Mouse (Mus musculus): ENCODE results near the gene Scgb1a1. TPM values are rescaled to one million over a fixed set of nuclear protein-coding genes. Genes with fewer than 3 reads are reported as not detected.
"Not testable (repeated sequence)": the region's sequence is repeated elsewhere in the genome, so short reads cannot be mapped to it uniquely, and the experiment has no call there.

Gene Scgb1a1
- polyA plus RNA-seq (2016; fragmentation: Nextera tagmentation; extraction: Ambion mirVana): not detected in 2 replicates

GRCm38 (mm10) chr19:9087821-9088220 lies at the start of gene Scgb1a1:
TSS of gene Scgb1a1 (minus strand) at chr19:9087958.
- 80% methylated on average over 4 of the region's 4 CpGs for WGBS
- DNase-seq (ENCODE audit: low spot score): no peak
- Histone ChIP-seq H3K4me3 (no peak within 1 kb of the TSS), H3K4me1 (peaks cover 4% of the 10 kb centered on the region), H3K9me3 (replicated peaks) (no peaks in the 10 kb centered on the region), H3K27me3 (ENCODE audit: low read depth, poor library complexity, severe bottlenecking) (peaks cover 5% of the 10 kb centered on the region; the same call in 1 of the 2 replicates), H3K27ac (replicated peaks) (no peak within 1 kb of the TSS), H3K36me3 (no peaks in the 10 kb centered on the region)

GRCm38 (mm10) chr19:9137159-9137558 lies 49.4 kb upstream of the Scgb1a1 start:
- 88% methylated on average over 1 of the region's 1 CpGs for WGBS
- Histone ChIP-seq H3K27ac (replicated peaks) (no peak overlapping the region), H3K27me3 (ENCODE audit: low read depth, poor library complexity, severe bottlenecking) (no peaks in the 10 kb centered on the region), H3K4me1 (peaks cover 25% of the 10 kb centered on the region), H3K4me3 (no peak overlapping the region), H3K36me3 (peaks cover 6% of the 10 kb centered on the region; the same call in 1 of the 2 replicates), H3K9me3 (replicated peaks) (no peaks in the 10 kb centered on the region)
- DNase-seq (ENCODE audit: low spot score): no peak

GRCm38 (mm10) chr19:9135512-9136331 lies 48.0 kb upstream of the Scgb1a1 start, which contains the start of gene Asrgl1:
TSS of gene Asrgl1 (minus strand) at chr19:9135636.
- H3K4me1 ChIP-seq: peaks cover 25% of the 10 kb centered on the region
- 12% methylated on average over 31 of the region's 31 CpGs for WGBS

GRCm38 (mm10) chr19:9134746-9135511 lies 47.2 kb upstream of the Scgb1a1 start:
- Histone ChIP-seq H3K27me3 (ENCODE audit: low read depth, poor library complexity, severe bottlenecking) (no peaks in the 10 kb centered on the region), H3K4me3 (peak overlapping the region; percentile 81), H3K27ac (replicated peaks) (peak overlapping the region; percentile 86), H3K9me3 (replicated peaks) (no peaks in the 10 kb centered on the region), H3K36me3 (peaks cover 6% of the 10 kb centered on the region; the same call in 1 of the 2 replicates), H3K4me1 (peaks cover 25% of the 10 kb centered on the region)
- DNase-seq (ENCODE audit: low spot score): peak; percentile 45
- 2% methylated on average over 37 of the region's 37 CpGs for WGBS

More at GRCm38 (mm10) chr19:9135512-9136331, 48.0 kb upstream of the Scgb1a1 start, which contains the start of gene Asrgl1:
- H3K36me3 ChIP-seq: peaks cover 6% of the 10 kb centered on the region; the same call in 1 of the 2 replicates
- H3K4me3 ChIP-seq: peak within 1 kb of the TSS; percentile 81
- no peaks in the 10 kb centered on the region for H3K9me3 ChIP-seq (replicated peaks)
- peak; percentile 91 for DNase-seq (ENCODE audit: low spot score)
- peak within 1 kb of the TSS; percentile 86 for H3K27ac ChIP-seq (replicated peaks)
- no peaks in the 10 kb centered on the region for H3K27me3 ChIP-seq (ENCODE audit: low read depth, poor library complexity, severe bottlenecking)

- H3K27me3 ChIP-seq (ENCODE audit: low read depth, poor library complexity, severe bottlenecking): no peaks in the 10 kb centered on the region
- H3K9me3 ChIP-seq (replicated peaks): no peaks in the 10 kb centered on the region
- no peak for DNase-seq (ENCODE audit: low spot score)
These were observed 42.2 kb upstream of the Scgb1a1 start for GRCm38 (mm10) chr19:9129996-9130395.

GRCm38 (mm10) chr19:9128499-9129194 lies 40.9 kb upstream of the Scgb1a1 start:
- Histone ChIP-seq H3K4me1 (peaks cover 8% of the 10 kb centered on the region; the same call in 1 of the 2 replicates), H3K27ac (replicated peaks) (no peak overlapping the region), H3K9me3 (replicated peaks) (0 out of 2 replicates have a peak, but pooled peaks cover 3% of the 10 kb centered on the region), H3K27me3 (ENCODE audit: low read depth, poor library complexity, severe bottlenecking) (no peaks in the 10 kb centered on the region), H3K36me3 (peaks cover 20% of the 10 kb centered on the region), H3K4me3 (no peak overlapping the region)
- DNase-seq (ENCODE audit: low spot score): peak; percentile 9
- 94% methylated on average over 4 of the region's 4 CpGs for WGBS

More at GRCm38 (mm10) chr19:9129996-9130395, 42.2 kb upstream of the Scgb1a1 start:
- Histone ChIP-seq H3K27ac (replicated peaks) (no peak overlapping the region), H3K4me3 (no peak overlapping the region), H3K36me3 (peaks cover 20% of the 10 kb centered on the region), H3K4me1 (peaks cover 19% of the 10 kb centered on the region)
- WGBS: 94% methylated on average over 1 of the region's 1 CpGs

- H3K4me1 ChIP-seq; DNase-seq (ENCODE audit: low spot score); H3K9me3 ChIP-seq (replicated peaks); H3K27ac ChIP-seq (replicated peaks); H3K27me3 ChIP-seq (ENCODE audit: low read depth, poor library complexity, severe bottlenecking); H3K4me3 ChIP-seq: not testable (repeated sequence)
- H3K36me3 ChIP-seq: peaks cover 14% of the 10 kb centered on the region
- 96% methylated on average over 2 of the region's 2 CpGs for WGBS
These were observed 36.2 kb upstream of the Scgb1a1 start for GRCm38 (mm10) chr19:9123986-9124385.

GRCm38 (mm10) chr19:9122390-9122789 lies 34.6 kb upstream of the Scgb1a1 start:
- Histone ChIP-seq H3K27me3 (ENCODE audit: low read depth, poor library complexity, severe bottlenecking) (no peaks in the 10 kb centered on the region), H3K4me3 (no peak overlapping the region), H3K36me3 (peaks cover 6% of the 10 kb centered on the region), H3K9me3 (replicated peaks) (0 out of 2 replicates have a peak, but pooled peaks cover 3% of the 10 kb centered on the region), H3K27ac (replicated peaks) (no peak overlapping the region), H3K4me1 (no peaks in the 10 kb centered on the region)
- peak; percentile 5 for DNase-seq (ENCODE audit: low spot score)
- WGBS: 95% methylated on average over 1 of the region's 1 CpGs

GRCm38 (mm10) chr19:9119655-9120425 lies 32.1 kb upstream of the Scgb1a1 start:
- H3K27ac ChIP-seq (replicated peaks): no peak overlapping the region
- H3K4me1 ChIP-seq: no peaks in the 10 kb centered on the region
- 0 out of 2 replicates have a peak, but pooled peaks cover 4% of the 10 kb centered on the region for H3K36me3 ChIP-seq
- H3K27me3 ChIP-seq (ENCODE audit: low read depth, poor library complexity, severe bottlenecking): no peaks in the 10 kb centered on the region
- no peak overlapping the region for H3K4me3 ChIP-seq
- H3K9me3 ChIP-seq (replicated peaks): 0 out of 2 replicates have a peak, but pooled peaks cover 2% of the 10 kb centered on the region
- WGBS: 88% methylated on average over 3 of the region's 3 CpGs
- DNase-seq (ENCODE audit: low spot score): no peak

GRCm38 (mm10) chr19:9117275-9117674 lies 29.5 kb upstream of the Scgb1a1 start:
- Histone ChIP-seq H3K4me3 (no peak overlapping the region), H3K36me3 (0 out of 2 replicates have a peak, but pooled peaks cover 9% of the 10 kb centered on the region), H3K27me3 (ENCODE audit: low read depth, poor library complexity, severe bottlenecking) (no peaks in the 10 kb centered on the region), H3K4me1 (no peaks in the 10 kb centered on the region), H3K27ac (replicated peaks) (no peak overlapping the region), H3K9me3 (replicated peaks) (no peaks in the 10 kb centered on the region)
- DNase-seq (ENCODE audit: low spot score): peak; percentile 6
- WGBS: 91% methylated on average over 5 of the region's 5 CpGs

GRCm38 (mm10) chr19:9116268-9116667 lies 28.5 kb upstream of the Scgb1a1 start:
- WGBS: 92% methylated on average over 4 of the region's 4 CpGs
- H3K9me3 ChIP-seq (replicated peaks): no peaks in the 10 kb centered on the region
- 0 out of 2 replicates have a peak, but pooled peaks cover 9% of the 10 kb centered on the region for H3K36me3 ChIP-seq
- H3K4me1 ChIP-seq: no peaks in the 10 kb centered on the region
- DNase-seq (ENCODE audit: low spot score): peak; percentile 6
- no peak overlapping the region for H3K4me3 ChIP-seq
- H3K27me3 ChIP-seq (ENCODE audit: low read depth, poor library complexity, severe bottlenecking): no peaks in the 10 kb centered on the region
- H3K27ac ChIP-seq (replicated peaks): no peak overlapping the region

All from midbrain, embryonic 10.5 days (tissue).